Mouse (Mus musculus): Measurements from ENCODE around the gene Irf2bpl. TPM values are rescaled to one million over a fixed set of nuclear protein-coding genes. Genes with fewer than 3 reads are reported as not detected.

The Irf2bpl gene
- polyA plus RNA-seq, 1 experiment from 2014 or later: 9.1 TPM

- 5% methylated on average over 18 of the region's 20 CpGs for WGBS (ENCODE audit: missing documents)
- Histone ChIP-seq H3K79me2 (ENCODE audit: inconsistent target) (peaks cover 28% of the 10 kb centered on the region), H3K4me3 (ENCODE audit: inconsistent target) (peak overlapping the region; percentile 14; the same call in 1 of the 2 replicates), H3K36me3 (ENCODE audit: inconsistent target) (no peaks in the 10 kb centered on the region), H3K27ac (peak overlapping the region; percentile 97)
Observed at GRCm38 (mm10) chr12:86893326-86894183, 9.0 kb upstream of the Irf2bpl start.

DNA sequence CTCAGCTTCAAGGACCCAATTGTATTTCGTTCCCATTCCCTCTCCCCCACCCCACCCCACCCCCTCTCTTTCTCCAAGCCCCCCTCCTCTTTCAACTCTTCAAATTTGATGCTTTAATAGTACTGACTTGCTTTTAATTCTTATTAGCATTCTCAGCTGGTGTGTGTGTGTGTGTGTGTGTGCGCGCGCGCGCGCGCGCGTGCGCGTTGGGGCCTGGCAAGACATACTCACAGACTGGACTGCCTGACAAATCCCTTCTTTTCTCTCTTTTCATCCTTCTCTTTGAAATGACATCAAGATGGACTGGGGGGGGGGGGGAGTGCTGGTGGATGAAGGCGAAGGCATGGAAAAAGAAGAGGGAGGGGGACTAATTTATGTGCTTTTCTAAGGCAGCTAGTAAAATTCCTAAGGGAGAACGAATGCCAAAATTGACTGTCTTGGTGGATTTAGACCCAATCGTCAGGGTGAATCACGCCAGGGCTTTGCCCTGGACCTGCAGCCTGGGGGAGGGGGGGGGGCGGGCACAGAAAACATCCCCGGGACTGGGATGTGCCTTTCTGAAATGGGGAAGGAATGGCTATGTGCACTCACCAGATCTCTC lies 8.2 kb upstream of the Irf2bpl start:
- H3K36me3 ChIP-seq (ENCODE audit: inconsistent target): no peaks in the 10 kb centered on the region
- peaks cover 21% of the 10 kb centered on the region for H3K79me2 ChIP-seq (ENCODE audit: inconsistent target)
- 3% methylated on average over 16 of the region's 18 CpGs for WGBS (ENCODE audit: missing documents)
- H3K4me3 ChIP-seq (ENCODE audit: inconsistent target): peak overlapping the region; percentile 79; the same call in 1 of the 2 replicates
- H3K27ac ChIP-seq: peak overlapping the region; percentile 97

- Histone ChIP-seq H3K27ac (peak overlapping the region; percentile 97), H3K79me2 (ENCODE audit: inconsistent target) (peaks cover 17% of the 10 kb centered on the region), H3K36me3 (ENCODE audit: inconsistent target) (no peaks in the 10 kb centered on the region), H3K4me3 (ENCODE audit: inconsistent target) (peak overlapping the region; percentile 79)
- 2% methylated on average over 36 of the region's 37 CpGs for WGBS (ENCODE audit: missing documents)
Observed at GRCm38 (mm10) chr12:86891786-86892702, 7.4 kb upstream of the Irf2bpl start.

GRCm38 (mm10) chr12:86891454-86891785 lies 6.8 kb upstream of the Irf2bpl start:
- 15% methylated on average over 11 of the region's 11 CpGs for WGBS (ENCODE audit: missing documents)
- Histone ChIP-seq H3K36me3 (ENCODE audit: inconsistent target) (no peaks in the 10 kb centered on the region), H3K4me3 (ENCODE audit: inconsistent target) (peak overlapping the region; percentile 79), H3K79me2 (ENCODE audit: inconsistent target) (peaks cover 13% of the 10 kb centered on the region), H3K27ac (peak overlapping the region; percentile 97)

- Histone ChIP-seq H3K4me3 (ENCODE audit: inconsistent target) (no peak overlapping the region), H3K36me3 (ENCODE audit: inconsistent target) (no peaks in the 10 kb centered on the region), H3K27ac (no peak overlapping the region), H3K79me2 (ENCODE audit: inconsistent target) (peaks cover 7% of the 10 kb centered on the region)
- 72% methylated on average over 8 of the region's 8 CpGs for WGBS (ENCODE audit: missing documents)
Observed at GRCm38 (mm10) chr12:86890796-86891301, 6.3 kb upstream of the Irf2bpl start.

DNA sequence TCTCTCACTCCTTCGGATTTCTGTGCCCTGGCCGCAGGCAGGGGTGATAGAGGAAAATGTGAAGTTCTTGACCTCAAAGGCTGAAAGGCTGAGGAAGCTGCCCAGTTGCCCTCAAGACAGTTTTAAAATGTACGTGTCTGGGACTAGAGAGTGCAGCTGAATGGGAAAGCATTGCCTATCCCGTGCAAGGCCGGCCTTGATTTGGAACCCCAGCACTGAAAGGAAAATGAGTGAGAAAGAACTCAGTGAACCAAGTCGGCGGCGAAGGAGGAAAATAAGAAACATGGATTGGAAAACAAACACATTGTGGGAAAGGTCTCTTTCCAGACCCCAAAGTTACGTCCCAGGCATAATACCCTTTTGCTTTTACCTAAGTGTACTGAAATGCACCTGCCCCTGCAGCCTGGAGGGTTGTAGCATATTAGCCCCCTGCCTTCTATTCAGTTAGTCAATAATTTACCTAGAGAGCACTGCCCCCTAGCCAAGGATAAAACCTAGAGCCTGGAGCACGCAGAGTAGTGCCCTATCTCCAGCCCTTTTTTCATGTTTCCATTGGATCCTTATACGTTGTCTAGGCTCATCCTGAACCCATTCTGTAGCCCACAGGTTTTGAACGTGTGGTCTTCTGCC lies 5.6 kb upstream of the Irf2bpl start:
- WGBS (ENCODE audit: missing documents): 86% methylated on average over 12 of the region's 12 CpGs

GRCm38 (mm10) chr12:86889103-86889644 lies 4.6 kb upstream of the Irf2bpl start:
- Histone ChIP-seq H3K79me2 (ENCODE audit: inconsistent target) (peaks cover 5% of the 10 kb centered on the region; the same call in 1 of the 2 replicates), H3K36me3 (ENCODE audit: inconsistent target) (no peaks in the 10 kb centered on the region), H3K4me3 (ENCODE audit: inconsistent target) (peak overlapping the region; percentile 13; the same call in 1 of the 2 replicates), H3K27ac (peak overlapping the region; percentile 98)
- 20% methylated on average over 7 of the region's 7 CpGs for WGBS (ENCODE audit: missing documents)

More for the DNA sequence above, 5.6 kb upstream of the Irf2bpl start:
- Histone ChIP-seq H3K4me3 (ENCODE audit: inconsistent target) (no peak overlapping the region), H3K27ac (no peak overlapping the region), H3K79me2 (ENCODE audit: inconsistent target) (peaks cover 5% of the 10 kb centered on the region; the same call in 1 of the 2 replicates), H3K36me3 (ENCODE audit: inconsistent target) (no peaks in the 10 kb centered on the region)

GRCm38 (mm10) chr12:86888130-86889069 lies 3.8 kb upstream of the Irf2bpl start:
- Histone ChIP-seq H3K79me2 (ENCODE audit: inconsistent target) (peaks cover 12% of the 10 kb centered on the region; the same call in 1 of the 2 replicates), H3K36me3 (ENCODE audit: inconsistent target) (no peaks in the 10 kb centered on the region), H3K27ac (peak overlapping the region; percentile 98), H3K4me3 (ENCODE audit: inconsistent target) (peak overlapping the region; percentile 35)
- 2% methylated on average over 30 of the region's 47 CpGs for WGBS (ENCODE audit: missing documents)

DNA sequence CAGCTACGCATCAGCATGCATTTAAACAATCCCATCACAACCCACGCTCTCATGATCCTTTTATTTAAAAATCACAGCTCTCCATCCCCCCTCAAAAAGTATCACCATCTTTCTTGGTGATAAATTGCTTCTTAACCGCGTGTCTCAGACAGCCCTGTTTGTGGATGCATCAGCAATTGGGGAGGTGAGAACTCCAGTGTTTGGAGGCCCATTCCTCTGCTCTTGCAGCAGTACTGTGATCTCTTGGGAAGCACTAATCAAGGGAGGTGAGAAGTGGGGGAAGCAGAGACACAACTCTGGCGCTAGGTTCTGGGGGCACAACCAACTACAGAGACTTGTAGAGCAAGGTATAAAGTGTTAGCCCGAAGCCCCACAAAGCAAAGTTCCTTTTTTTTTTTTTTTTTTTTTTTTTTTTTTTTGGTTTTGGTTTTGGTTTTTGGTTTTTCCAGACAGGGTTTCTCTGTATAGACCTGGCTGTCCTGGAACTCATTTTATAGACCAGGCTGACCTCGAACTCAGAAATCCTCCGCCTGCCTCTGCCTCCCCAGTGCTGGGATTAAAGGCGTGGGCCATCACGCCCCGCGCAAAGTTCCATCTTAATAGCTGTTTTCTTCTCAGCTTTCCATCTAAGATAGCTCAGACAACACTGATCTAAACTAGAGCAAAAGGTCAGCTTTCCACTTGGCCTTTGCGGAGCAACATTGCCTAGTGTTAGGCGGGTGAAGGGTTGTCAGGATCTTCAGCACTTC lies 3.0 kb upstream of the Irf2bpl start:
- Histone ChIP-seq H3K36me3 (ENCODE audit: inconsistent target) (no peaks in the 10 kb centered on the region), H3K79me2 (ENCODE audit: inconsistent target) (peaks cover 21% of the 10 kb centered on the region), H3K4me3 (ENCODE audit: inconsistent target) (peak overlapping the region; percentile 35), H3K27ac (peak overlapping the region; percentile 98)
- WGBS (ENCODE audit: missing documents): 23% methylated on average over 14 of the region's 14 CpGs

- Histone ChIP-seq H3K4me3 (ENCODE audit: inconsistent target) (no peak overlapping the region), H3K36me3 (ENCODE audit: inconsistent target) (no peaks in the 10 kb centered on the region), H3K27ac (peak overlapping the region; percentile 98), H3K79me2 (ENCODE audit: inconsistent target) (peaks cover 28% of the 10 kb centered on the region)
- WGBS (ENCODE audit: missing documents): 94% methylated on average over 7 of the region's 7 CpGs
Observed at GRCm38 (mm10) chr12:86886446-86886965, 1.9 kb upstream of the Irf2bpl start.

DNA sequence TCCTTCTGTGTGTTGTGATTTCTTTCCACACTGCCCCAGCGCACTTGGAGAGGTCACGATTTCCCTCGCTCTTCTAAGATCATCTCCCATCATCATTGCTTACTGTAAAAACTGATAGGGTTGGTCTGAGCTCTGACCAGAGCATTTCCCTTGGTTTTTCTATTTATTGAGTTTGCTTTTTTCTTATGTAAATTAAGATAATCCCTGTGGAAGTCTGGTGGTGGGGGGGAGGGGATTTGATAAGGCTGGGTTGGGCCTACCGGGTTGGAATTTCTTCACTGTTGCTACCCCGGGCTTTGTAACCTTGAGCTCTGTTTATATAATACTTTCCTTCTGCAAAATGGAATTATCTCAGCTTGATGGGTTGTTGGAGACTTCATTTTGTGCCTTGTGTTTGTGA lies 1.1 kb upstream of the Irf2bpl start:
- Histone ChIP-seq H3K27ac (no peak overlapping the region), H3K4me3 (ENCODE audit: inconsistent target) (no peak overlapping the region), H3K79me2 (ENCODE audit: inconsistent target) (peaks cover 34% of the 10 kb centered on the region), H3K36me3 (ENCODE audit: inconsistent target) (no peaks in the 10 kb centered on the region)
- 91% methylated on average over 5 of the region's 5 CpGs for WGBS (ENCODE audit: missing documents)

DNA sequence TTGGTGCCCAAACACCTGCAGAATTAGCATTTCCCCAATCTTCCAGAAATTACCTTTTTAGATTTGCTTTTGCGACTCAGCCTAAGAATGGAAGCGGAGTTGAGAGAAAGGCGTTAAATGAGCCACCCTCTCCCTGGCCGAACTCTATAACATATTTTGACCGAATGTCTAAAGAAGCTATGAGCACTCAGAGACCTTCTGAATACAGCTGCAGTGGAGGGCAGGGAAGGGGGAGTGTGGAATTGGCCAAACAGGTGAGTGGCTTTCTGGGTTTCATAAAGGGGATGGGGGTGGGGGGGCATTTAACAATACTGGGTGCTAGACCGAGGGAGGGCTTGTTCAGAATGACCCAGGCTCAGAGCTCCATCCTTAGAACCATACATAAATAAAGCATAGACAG lies 738 bp upstream of the Irf2bpl start:
- peaks cover 38% of the 10 kb centered on the region for H3K79me2 ChIP-seq (ENCODE audit: inconsistent target)
- peak overlapping the region; percentile 25; the same call in 1 of the 2 replicates for H3K4me3 ChIP-seq (ENCODE audit: inconsistent target)
- 54% methylated on average over 6 of the region's 6 CpGs for WGBS (ENCODE audit: missing documents)
- H3K36me3 ChIP-seq (ENCODE audit: inconsistent target): no peaks in the 10 kb centered on the region
- H3K27ac ChIP-seq: peak overlapping the region; percentile 62

All from macrophage (primary cell).